Mouse (Mus musculus) Patski (cell line): ENCODE data around the gene Ms4a6b. TPM values are rescaled to one million over a fixed set of nuclear protein-coding genes. Genes with fewer than 3 reads are reported as not detected.
"Not testable (repeated sequence)": the region's sequence is repeated elsewhere in the genome, so short reads cannot be mapped to it uniquely, and the experiment has no call there.

Experiments used
- ATAC-seq: fragments of 100-300 bp; one replicate; pipeline ENCODE4 v1.8.0; 2021
- CTCF ChIA-PET: fragments of 350-600 bp; sonication (Branson Sonifier 250); formaldehyde crosslinking; loops from one replicate; lab custom pipeline; 2022; ENCODE audit warnings: inconsistent platforms; lab: Charles Lee
- POLR2A ChIA-PET: fragments of 350-600 bp; sonication (Branson Sonifier 250); formaldehyde crosslinking; loops from one replicate; lab custom pipeline; 2022; ENCODE audit warnings: antibody characterized with exemption, inconsistent platforms; lab: Charles Lee
- DNase-seq: peaks from one replicate; pipeline ENCODE4 v3.0.0-alpha.2; 2011; ENCODE audit warnings: low read depth, low spot score
- H3K27me3 ChIP-seq: fragments of 371-371 bp; one replicate; pipeline ENCODE4 v1.5.1; 2021
- CTCF ChIP-seq: fragments of 100-300 bp; IDR thresholded peaks from one replicate; pipeline ENCODE4 v1.5.1; 2021
- in situ Hi-C: fragments of 300-500 bp; cut with MboI; formaldehyde crosslinking; loops from 3 replicates; pipeline ENCODE4 v1.11.1; 2018; ENCODE audit warnings: low pct_unique_long_range_greater_than_20kb, mixed read lengths
- polyA plus RNA-seq: library from polyadenylated mRNA; unstranded; gene quantifications from one replicate; pipeline ENCODE4 v1.2.3, GENCODE M21; 2021

Gene Ms4a6b
- polyA plus RNA-seq, 1 experiment from 2014 or later = not detected

- ChIA-PET POLR2A (no interaction called here), CTCF (interaction anchor here (0.9 kb wide), 1 partner anchor 101 kb away, joined by 3 read pairs; no protein-coding TSS in a partner anchor)
- peaks cover 16% of the 10 kb centered on the region for H3K27me3 ChIP-seq
- no peak for DNase-seq
- in situ Hi-C loops = no loop called here
- TF ChIP-seq CTCF = no peak
- no peak for ATAC-seq
These were observed 17.1 kb downstream of the Ms4a6b start for GRCm38 (mm10) chr19:11533421-11533820.

GRCm38 (mm10) chr19:11533888-11534445 is 17.7 kb downstream of the Ms4a6b start:
- DNase-seq (no peak), ATAC-seq (no peak)
- ChIA-PET POLR2A (no interaction called here), CTCF (no interaction called here)
- no peak for TF ChIP-seq CTCF
- H3K27me3 ChIP-seq = peaks cover 11% of the 10 kb centered on the region
- in situ Hi-C loops = no loop called here

- no peak for TF ChIP-seq CTCF
- ATAC-seq = no peak
- DNase-seq = no peak
- in situ Hi-C loops = no loop called here
- H3K27me3 ChIP-seq = peaks cover 11% of the 10 kb centered on the region
- ChIA-PET CTCF (no interaction called here), POLR2A (no interaction called here)
These were observed 20.3 kb downstream of the Ms4a6b start, which contains the start of gene Ms4a4d for GRCm38 (mm10) chr19:11536593-11536992. Gene Ms4a4d, plus strand, starts transcription at chr19:11536801.

- in situ Hi-C loops = no loop called here
- ATAC-seq = no peak
- POLR2A ChIA-PET = no interaction called here
- peaks cover 10% of the 10 kb centered on the region for H3K27me3 ChIP-seq
- TF ChIP-seq CTCF = no peak
- CTCF ChIA-PET = no interaction called here
- no peak for DNase-seq
These were observed 21.0 kb downstream of the Ms4a6b start for GRCm38 (mm10) chr19:11537336-11537735.

- POLR2A ChIA-PET, ATAC-seq, DNase-seq, CTCF ChIA-PET, in situ Hi-C loops: not testable (repeated sequence)
- peaks cover 22% of the 10 kb centered on the region for H3K27me3 ChIP-seq
These were observed 24.0 kb downstream of the Ms4a6b start for GRCm38 (mm10) chr19:11540166-11540821.

- in situ Hi-C loops, ATAC-seq, DNase-seq, CTCF ChIA-PET, POLR2A ChIA-PET: not testable (repeated sequence)
- peaks cover 31% of the 10 kb centered on the region for H3K27me3 ChIP-seq
These were observed 28.1 kb downstream of the Ms4a6b start for GRCm38 (mm10) chr19:11544383-11544782.

GRCm38 (mm10) chr19:11547911-11548310 is 31.6 kb downstream of the Ms4a6b start:
- H3K27me3 ChIP-seq = peaks cover 52% of the 10 kb centered on the region
- ATAC-seq (no peak), DNase-seq (no peak)
- in situ Hi-C loops = loop anchor here (5.0 kb wide), 1 partner anchor 51 kb away; no protein-coding TSS in a partner anchor
- ChIA-PET POLR2A (no interaction called here), CTCF (no interaction called here)
- no peak for TF ChIP-seq CTCF

GRCm38 (mm10) chr19:11554726-11555125 is 38.4 kb downstream of the Ms4a6b start:
- DNase-seq = no peak
- ATAC-seq = no peak
- no peak for TF ChIP-seq CTCF
- ChIA-PET CTCF (no interaction called here), POLR2A (no interaction called here)
- peaks cover 55% of the 10 kb centered on the region for H3K27me3 ChIP-seq
- in situ Hi-C loops = no loop called here

- DNase-seq, in situ Hi-C loops, POLR2A ChIA-PET: not testable (repeated sequence)
- CTCF ChIA-PET = interaction anchor here (1.1 kb wide), 1 partner anchor 162 kb away, joined by 3 read pairs; no protein-coding TSS in a partner anchor
- peak; percentile 78 for ATAC-seq
- peaks cover 39% of the 10 kb centered on the region for H3K27me3 ChIP-seq
These were observed 43.2 kb downstream of the Ms4a6b start for GRCm38 (mm10) chr19:11559560-11559959.

GRCm38 (mm10) chr19:11574965-11575364 is 58.7 kb downstream of the Ms4a6b start:
- peaks cover 75% of the 10 kb centered on the region for H3K27me3 ChIP-seq
- ATAC-seq = no peak
- no peak for DNase-seq
- no peak for TF ChIP-seq CTCF
- CTCF ChIA-PET = interaction anchor here (1.4 kb wide), 1 partner anchor 8 kb away, joined by 3 read pairs; no protein-coding TSS in a partner anchor
- POLR2A ChIA-PET = no interaction called here
- in situ Hi-C loops = no loop called here

Other genes with a start within 250 kb of the Ms4a6b start
- gene Ms4a5, start 232.6 kb upstream of the Ms4a6b start, polyA plus RNA-seq = not detected
- gene Ms4a14, start 202.1 kb upstream of the Ms4a6b start, polyA plus RNA-seq = 0.06 TPM
- gene Ms4a7, start 180.4 kb upstream of the Ms4a6b start, polyA plus RNA-seq = 0.09 TPM
- not detected for gene Ms4a4a, start 141.0 kb upstream of the Ms4a6b start, polyA plus RNA-seq
- not detected for gene Ms4a4c, start 111.7 kb upstream of the Ms4a6b start, polyA plus RNA-seq
- 0.12 TPM for gene Ms4a4b, start 73.0 kb upstream of the Ms4a6b start, polyA plus RNA-seq
- gene Ms4a6c, start 47.1 kb upstream of the Ms4a6b start, polyA plus RNA-seq = not detected
- gene Gm8369, start 30.6 kb upstream of the Ms4a6b start, polyA plus RNA-seq = not detected
- 0.04 TPM for gene Ms4a4d, start 20.3 kb downstream of the Ms4a6b start, polyA plus RNA-seq
- gene Ms4a6d, start 88.3 kb downstream of the Ms4a6b start, polyA plus RNA-seq = 0.35 TPM
- 89.6 TPM for gene Ms4a2, start 107.2 kb downstream of the Ms4a6b start, polyA plus RNA-seq
- 0.99 TPM for gene Ms4a3, start 124.3 kb downstream of the Ms4a6b start, polyA plus RNA-seq
- gene Oosp2, start 144.0 kb downstream of the Ms4a6b start, polyA plus RNA-seq = not detected
- not detected for gene Oosp1, start 174.6 kb downstream of the Ms4a6b start, polyA plus RNA-seq
- not detected for gene Oosp3, start 180.5 kb downstream of the Ms4a6b start, polyA plus RNA-seq
- 0.05 TPM for gene Gif, start 231.0 kb downstream of the Ms4a6b start, polyA plus RNA-seq